Mouse (Mus musculus) liver, embryonic 14.5 days (tissue): ENCODE data around the gene Pinlyp.

Source experiments
- CTCF ChIP-seq: IDR thresholded peaks from 2 replicates; pipeline ENCODE4 v1.5.1; 2016; ENCODE audit warnings: antibody characterized with exemption, low read depth, control low read depth
- EP300 ChIP-seq: IDR thresholded peaks from 2 replicates; pipeline ENCODE4 v1.6.1; 2016; ENCODE audit warnings: antibody characterized with exemption, low read depth

- TF ChIP-seq CTCF: peak; percentile 95
- TF ChIP-seq EP300: no peak
Observed at GRCm38 (mm10) chr7:24564607-24565265, 18.8 kb upstream of the Pinlyp start.
